Mouse (Mus musculus): ENCODE measurements around the gene Mesp1.

- no peak for TF ChIP-seq CTCF (IDR thresholded peaks at IDR 0.05; ENCODE audit: borderline replicate concordance, insufficient read depth, low read depth, low read length)
- no peak for TF ChIP-seq POLR2A (IDR thresholded peaks at IDR 0.05; ENCODE audit: borderline replicate concordance, insufficient read depth, low read length)
Measured at GRCm38 (mm10) chr7:79842163-79842562, 48.6 kb upstream of the Mesp1 start.
